Mouse (Mus musculus) CH12.LX (cell line): ENCODE results near the gene Hltf.

ENCODE experiments used
- CTCF ChIP-seq, 2 experiments: IDR thresholded peaks in 1 of 2; conservative IDR thresholded peaks in 1 of 2; 2 replicates each; pipeline ENCODE4 v1.5.1; 2011 to 2012; ENCODE audit warnings: low read depth in 2 of 2, low read length in 2 of 2, improper control_type of control experiment in 1 of 2, inconsistent platforms in 1 of 2, mild to moderate bottlenecking in 1 of 2, moderate library complexity in 1 of 2
- E2F4 ChIP-seq: IDR thresholded peaks from 2 replicates; pipeline ENCODE4 v1.6.1; 2011; ENCODE audit warnings: low read depth, low read length, improper control_type of control experiment; ENCODE audit not compliant: insufficient replicate concordance
- POLR2A ChIP-seq: IDR thresholded peaks from 2 replicates; pipeline ENCODE4 v1.6.1; 2011; ENCODE audit warnings: low read depth, mild to moderate bottlenecking, improper control_type of control experiment, low read length
- SMC3 ChIP-seq: IDR thresholded peaks from 2 replicates; pipeline ENCODE4 v1.6.1; 2011; ENCODE audit warnings: low read depth, low read length, improper control_type of control experiment
- TCF12 ChIP-seq: IDR thresholded peaks from 2 replicates; pipeline ENCODE4 v1.6.1; 2014; ENCODE audit warnings: low read depth, mild to moderate bottlenecking, inconsistent platforms, low read length, improper control_type of control experiment
- UBTF ChIP-seq: IDR thresholded peaks from 2 replicates; pipeline ENCODE4 v1.6.1; 2012; ENCODE audit warnings: low read depth, mild to moderate bottlenecking, inconsistent platforms, low read length, improper control_type of control experiment, moderate library complexity
- USF1 ChIP-seq: IDR thresholded peaks from 2 replicates; pipeline ENCODE4 v1.6.1; 2014; ENCODE audit warnings: low read depth, mild to moderate bottlenecking, inconsistent platforms, low read length, improper control_type of control experiment
- ZMIZ1 ChIP-seq: IDR thresholded peaks from 2 replicates; pipeline ENCODE4 v1.6.1; 2012; ENCODE audit warnings: low read depth, mild to moderate bottlenecking, inconsistent platforms, low read length, improper control_type of control experiment

GRCm38 (mm10) chr3:20130456-20131349 lies 73.1 kb downstream of the Hltf start:
- TF ChIP-seq UBTF = no peak
- no peak for TF ChIP-seq POLR2A
- no peak for TF ChIP-seq CTCF (conservative IDR thresholded peaks at IDR 0.05 in 1 of 2, IDR thresholded peaks at IDR 0.05 in 1 of 2; ENCODE audit: low read depth in 2 of 2, low read length in 2 of 2)
- TF ChIP-seq USF1 = no peak
- TF ChIP-seq SMC3 = no peak
- TF ChIP-seq TCF12 = no peak
- no peak for TF ChIP-seq ZMIZ1
- no peak for TF ChIP-seq E2F4
